Mouse (Mus musculus): ENCODE data around the gene Alkbh4.
"Not testable (repeated sequence)": the region's sequence is repeated elsewhere in the genome, so short reads cannot be mapped to it uniquely, and the experiment has no call there.

The Alkbh4 gene

DNA sequence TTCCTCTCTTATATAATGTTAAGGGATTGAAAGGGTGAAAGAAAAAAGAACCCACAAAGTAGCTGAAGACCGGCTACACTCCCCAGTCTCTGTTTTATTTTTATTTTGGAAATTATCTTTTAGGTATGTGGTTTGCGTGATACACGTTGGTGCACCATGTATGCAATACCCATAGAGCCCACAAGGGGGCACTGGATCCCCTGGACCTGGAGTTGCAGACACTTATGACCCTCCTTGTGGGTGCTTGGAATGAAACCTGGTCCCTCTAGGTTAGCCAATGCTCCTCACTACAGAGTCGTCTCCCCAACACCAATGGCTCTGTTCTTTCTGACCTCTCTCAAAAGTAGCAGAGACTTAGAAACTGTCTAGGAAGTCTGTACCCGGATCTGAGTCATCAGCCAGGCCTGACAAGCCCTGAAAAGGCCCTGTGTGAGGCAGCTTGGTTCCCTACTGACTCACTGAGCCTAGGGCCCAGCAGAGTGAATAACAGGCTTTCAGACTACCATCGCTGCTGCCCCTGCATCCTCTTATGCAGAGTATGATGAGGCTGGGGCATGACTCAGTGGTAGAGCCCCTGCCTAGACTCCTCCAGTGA, 7.3 kb downstream of the Alkbh4 start:
- no peak for DNase-seq

DNA sequence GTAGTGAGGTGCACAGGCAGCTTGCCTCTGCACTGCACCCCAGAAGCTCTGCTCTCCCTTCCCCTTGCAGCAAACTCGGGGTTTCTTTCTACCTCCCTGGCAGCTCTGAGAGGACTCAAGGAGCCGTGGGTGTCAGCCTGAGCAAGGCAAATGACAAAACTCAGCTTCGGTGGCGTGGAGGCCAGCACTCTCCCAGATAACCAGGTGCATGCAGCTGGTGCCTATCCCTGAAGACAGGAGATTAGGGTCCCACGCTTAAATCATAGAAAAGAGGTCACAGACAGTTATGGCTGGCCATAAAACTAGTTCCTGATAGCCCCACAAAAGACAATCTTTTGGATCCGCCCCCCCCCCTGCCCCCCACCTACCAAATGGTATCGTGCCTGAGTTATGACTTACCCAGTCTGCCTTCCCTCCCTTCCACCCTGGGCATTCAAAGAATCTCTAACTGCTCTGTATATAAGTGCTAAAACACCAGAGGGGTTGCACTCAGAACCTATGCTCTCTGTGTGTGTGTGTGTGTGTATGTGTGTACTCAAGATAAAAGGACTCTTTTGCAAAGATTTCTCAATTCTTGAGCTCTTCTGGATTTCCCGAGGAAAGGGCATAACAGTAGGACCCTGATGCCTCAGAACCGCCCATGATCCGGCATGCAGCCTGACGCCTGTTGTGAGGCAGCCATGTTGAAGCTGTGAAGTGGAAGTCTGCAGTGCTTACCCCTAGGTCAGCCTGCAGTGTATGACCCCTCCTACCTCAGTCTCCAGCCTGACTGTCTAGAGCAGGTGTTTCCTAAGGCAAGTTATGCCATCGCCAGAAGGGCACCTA, 8.9 kb downstream of the Alkbh4 start:
- DNase-seq, result no peak

DNA sequence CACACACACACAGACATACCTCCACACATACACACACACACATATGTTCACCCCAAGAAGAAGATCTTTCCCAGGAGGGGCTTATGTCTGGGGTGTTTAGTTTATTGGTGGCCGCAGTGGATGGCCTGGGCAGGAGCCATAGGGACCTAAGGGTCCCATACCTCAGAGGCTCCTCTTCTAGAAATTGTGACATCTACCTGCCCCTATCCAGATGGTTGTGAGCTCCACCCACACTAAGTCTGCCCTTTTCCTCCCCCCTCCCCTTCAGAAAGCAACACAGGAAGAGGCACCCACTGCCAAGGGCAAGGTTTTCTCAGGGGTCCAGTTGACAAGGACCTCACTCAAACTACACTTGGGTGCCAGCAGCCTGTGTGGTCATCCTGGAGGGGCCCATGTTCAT, 11.0 kb downstream of the Alkbh4 start:
- no peak for DNase-seq

DNA sequence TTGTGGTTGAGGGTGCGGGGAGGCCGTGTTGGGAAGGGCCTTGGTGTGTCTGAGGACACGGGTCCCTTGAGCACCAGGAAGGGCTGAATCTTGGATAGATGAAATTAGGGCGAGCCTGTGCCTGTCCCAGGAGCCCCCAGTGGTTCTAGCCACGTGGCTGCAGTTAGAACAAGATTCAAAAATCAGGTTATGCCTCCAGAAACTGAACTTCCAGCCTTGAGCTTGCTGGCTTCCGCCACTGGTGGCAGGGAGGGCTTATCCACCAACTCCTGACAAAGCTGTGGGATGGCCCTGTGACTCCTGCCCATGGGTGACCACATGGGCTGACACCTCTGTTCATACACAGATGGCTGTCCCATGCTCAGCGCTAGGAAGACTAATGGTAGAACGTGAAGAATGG, 11.8 kb downstream of the Alkbh4 start:
- DNase-seq, result no peak

DNA sequence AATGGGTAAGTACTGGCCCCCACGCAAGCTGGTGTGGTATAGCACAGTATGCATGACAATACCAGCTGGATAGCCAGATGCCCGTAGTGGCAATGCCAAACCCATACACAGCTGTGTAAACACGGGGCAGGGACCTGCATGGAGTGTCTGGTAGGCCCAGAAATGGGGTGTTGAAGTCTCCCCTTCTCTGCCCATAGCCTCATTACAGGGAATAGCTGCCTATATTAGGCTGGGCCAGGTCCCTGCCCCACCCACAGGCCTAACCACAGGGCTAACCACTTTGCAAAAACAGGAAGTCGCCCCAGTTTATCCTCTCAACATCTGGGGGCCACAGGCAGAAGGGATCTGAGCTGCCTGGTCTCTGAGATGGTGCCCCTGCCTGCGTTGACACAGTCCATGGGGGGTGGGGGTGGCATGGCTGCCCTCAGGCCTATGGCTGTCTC, 13.2 kb downstream of the Alkbh4 start:
- DNase-seq, result not testable (repeated sequence)

DNA sequence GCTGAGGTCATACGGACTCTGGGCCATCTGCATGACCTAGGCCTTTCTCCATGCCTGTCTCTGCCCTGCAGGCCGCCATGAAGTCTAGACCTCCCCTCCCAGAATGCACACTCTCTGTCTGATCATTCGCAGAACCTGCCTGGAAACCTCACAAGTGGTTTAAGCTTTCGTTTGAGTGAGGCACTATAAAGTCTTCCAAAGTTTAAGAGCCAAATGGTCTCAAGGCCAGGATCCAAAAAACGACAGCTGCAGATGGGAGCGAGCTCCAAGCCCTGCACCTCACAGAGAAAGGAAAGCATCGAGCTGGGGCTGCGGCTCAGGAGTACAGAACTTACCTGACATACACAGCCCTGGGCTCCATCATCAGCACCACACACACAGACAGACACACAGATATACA, 16.4 kb downstream of the Alkbh4 start:
- no peak for DNase-seq

DNA sequence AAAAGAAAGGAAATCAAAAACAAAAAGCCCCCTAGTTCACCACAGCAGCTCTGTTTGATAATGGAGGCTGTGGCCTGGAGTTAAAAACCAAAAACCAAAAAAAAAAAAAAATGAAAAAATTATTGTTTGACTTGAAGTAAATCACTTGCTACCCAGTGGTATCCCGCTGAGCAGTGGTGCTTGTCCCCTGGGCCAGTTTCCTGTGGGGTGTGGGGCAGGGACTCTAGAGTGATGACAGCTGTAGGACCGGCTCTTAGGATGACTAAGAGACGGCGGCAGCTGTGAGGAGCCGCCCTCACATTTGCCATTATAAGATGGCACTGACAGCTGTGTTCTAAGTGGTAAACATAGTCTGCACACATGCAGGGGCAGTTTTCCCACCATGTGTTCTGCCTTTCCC, 19.5 kb downstream of the Alkbh4 start:
- DNase-seq, result no peak

DNA sequence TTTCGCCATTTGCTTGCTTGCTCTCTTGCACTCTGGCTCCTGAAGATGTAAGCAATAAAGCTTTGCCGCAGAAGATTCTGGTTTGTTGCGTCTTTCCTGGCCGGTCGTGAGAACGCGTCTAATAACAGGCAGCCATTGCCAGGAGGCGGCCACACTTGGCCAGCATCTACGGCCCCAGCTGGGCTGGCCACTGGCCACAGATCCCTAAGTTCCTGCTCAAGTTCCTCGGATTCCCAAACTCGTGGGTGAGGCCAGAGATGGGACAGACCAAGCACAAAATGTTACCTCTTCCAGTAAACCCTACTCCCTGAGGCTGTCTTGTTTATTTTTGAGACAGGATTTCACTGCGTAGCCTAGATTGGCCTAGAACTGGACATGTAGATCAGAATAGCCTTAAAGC, 24.1 kb downstream of the Alkbh4 start:
- DNase-seq, result not testable (repeated sequence)

DNA sequence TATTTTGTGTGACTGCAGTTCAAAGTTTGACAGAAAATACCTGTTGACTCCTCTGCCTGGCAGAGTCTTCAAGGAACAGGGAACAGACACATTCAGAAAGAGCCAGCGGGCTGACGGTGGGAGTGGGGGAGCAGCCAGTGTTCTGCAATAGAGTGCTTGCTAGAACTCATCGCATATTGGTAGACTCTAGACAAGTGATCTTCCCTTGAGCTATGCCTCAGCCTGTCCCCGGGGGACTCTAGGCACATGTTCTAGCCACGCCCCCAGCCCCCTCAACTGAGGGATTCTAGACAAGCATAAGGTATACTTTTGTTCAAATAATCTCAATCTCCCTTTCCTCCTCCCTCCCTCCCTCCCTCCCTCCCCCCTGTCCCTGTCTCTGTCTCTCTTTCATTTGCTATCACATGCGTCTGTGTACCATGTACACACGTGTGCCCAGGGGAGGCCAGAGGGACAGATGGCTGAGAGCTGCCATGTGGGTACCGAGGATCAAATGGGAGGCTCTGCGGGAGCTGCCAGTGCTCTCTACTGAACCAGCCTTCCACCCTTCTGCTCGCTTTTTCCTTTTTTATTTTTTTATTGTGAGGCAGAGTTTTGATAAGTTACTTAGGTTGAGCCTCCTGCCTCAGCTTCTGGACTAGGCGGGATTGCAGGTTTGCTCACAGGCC, 28.0 kb downstream of the Alkbh4 start:
- DNase-seq, result peak; percentile 46 to 59

DNA sequence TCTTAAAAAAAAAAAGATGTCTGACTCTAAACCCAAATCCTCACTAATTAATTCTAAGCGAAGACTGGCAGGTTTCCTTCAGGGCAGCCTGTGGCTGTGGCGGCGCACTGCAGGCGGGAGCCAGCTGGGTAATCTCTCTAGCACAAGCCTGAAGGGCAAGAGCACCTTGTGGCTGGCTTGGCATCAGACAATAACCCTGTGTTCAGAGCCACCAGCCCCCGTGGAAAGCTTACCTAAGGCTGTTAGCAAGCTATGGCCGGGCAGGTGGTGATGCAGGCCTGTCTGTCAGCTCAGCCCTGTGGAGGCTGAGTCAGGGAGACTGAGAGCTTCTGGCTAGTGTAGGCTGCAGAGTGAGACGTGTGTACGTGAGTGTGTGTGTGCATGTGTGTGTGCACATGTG, 29.3 kb downstream of the Alkbh4 start:
- DNase-seq, result peak; percentile 20 to 27

DNA sequence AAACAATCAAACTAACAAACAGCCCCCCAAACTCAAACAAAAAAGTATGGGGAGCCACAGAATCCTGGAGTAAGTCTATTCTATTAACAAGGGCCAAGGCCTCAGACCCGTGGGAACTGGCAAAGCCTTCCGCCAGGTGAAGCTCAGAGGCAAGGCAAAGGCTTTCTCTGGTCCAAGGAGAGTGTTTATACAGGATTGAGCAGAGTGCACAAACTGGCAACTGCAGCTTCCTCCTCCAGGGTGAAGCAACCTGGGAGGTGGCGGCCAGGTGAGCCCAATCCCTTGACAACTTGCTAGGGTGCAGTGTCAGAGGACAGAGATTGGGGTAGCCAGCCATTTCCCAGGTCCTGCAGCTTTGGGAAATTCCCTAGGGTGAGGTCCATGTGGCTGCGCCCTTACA, 31.4 kb downstream of the Alkbh4 start:
- no peak for DNase-seq

DNA sequence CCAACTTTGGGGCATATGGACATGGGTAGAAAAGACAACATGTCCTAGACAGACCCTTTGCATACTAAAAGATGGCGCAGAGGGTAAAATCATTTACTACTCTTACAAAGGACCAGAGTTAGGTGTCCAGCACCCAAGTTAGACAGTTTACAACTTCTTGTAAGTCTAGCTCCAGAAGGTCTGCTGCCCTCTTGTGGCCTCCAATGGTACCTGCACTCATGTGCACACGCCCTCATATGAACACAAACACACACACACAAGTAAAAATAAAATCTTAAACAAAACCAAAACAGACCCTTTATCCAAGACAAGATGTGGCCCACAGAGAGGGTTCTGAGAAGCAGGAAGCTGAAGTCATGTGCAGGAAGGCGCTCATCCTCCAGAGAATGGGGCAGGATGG, 32.1 kb downstream of the Alkbh4 start:
- no peak for DNase-seq

DNA sequence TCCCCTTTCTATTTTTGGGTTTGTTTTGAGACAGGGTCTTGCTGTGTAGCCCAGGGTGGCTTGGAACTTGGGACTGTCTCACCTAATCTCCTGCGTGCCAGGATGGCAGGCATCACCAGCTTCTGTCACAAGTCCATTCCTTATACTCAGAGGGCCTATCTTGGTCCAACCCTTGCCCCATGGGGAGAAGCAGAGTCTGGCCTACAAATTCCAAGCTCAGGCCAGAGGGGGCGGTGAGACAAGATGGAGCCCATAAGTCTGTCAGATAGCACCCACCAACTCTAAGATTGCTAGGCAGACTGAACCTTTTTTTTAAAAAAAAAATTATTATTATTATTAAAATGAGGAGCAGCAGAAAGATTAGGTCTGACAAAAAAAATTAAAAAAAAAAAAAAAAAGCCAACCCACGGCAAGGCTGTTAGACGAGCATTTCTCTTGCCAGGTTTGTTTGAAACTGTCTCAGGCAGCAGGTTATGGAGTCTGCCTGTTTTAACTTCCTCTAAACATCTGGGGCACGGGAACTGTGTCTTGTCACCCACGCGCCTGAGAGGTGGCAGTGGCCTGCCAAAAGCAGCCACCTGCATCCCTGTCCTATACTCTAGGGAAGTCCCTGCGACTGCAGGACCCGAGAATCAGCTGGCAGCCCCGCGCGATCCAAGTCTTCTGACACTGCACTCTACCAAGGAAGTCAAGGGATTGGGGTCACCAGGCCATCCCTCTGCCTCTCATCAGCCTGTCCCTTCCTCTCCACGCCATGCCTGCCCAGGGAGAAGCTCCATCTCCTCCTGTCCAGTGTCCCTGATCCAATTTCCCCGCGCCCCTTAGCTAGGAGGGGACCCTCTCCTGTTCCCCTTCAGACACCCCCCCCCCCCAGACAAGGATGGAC, 33.9 kb downstream of the Alkbh4 start:
- peak; percentile 40 to 55 for DNase-seq

DNA sequence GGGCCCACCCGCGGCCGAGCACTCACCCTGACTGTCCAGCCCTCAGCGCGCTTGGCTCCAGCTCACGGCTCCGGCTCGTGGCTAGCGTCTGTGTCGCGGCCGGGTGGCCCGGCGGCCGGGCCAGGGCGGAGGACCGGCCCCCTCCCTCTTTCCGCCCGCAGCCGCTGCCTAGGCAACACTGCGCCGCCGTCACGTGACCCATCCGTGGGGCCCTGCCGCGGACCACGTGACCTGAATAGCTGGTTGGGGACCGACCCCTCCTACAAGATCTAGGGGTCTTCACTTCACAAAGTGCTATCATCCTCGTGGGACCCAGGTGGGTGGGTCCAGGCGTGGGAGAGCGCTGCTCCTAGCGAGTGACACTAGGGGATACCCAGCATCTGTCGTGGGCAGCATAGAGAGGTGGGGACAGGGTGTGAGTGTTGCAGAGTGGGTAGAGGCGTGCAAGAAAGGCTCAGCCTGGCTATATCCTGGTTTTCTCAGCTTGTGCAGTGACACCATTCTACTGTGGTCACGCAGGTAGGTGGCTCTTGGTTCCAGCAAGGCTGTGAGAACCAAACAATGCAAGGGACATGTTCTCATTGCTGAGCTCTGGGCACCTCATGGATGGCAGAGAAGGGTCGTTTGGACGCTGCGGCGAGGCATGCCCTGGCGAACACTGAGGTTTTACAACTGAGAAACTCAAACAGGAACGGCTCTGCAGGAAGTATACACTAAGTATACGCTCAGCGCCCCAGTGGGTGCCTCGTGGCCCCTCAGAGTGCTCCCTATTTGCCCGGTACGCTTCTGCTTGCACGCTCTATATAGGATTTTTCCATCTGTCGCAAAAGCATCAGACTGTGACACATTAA, 34.8 kb downstream of the Alkbh4 start, which contains the start of gene Orai2:
Gene Orai2, minus strand, starts transcription at position 202 of the 851 bp plus-strand sequence.
- DNase-seq, result peak; percentile 88 to 89

DNA sequence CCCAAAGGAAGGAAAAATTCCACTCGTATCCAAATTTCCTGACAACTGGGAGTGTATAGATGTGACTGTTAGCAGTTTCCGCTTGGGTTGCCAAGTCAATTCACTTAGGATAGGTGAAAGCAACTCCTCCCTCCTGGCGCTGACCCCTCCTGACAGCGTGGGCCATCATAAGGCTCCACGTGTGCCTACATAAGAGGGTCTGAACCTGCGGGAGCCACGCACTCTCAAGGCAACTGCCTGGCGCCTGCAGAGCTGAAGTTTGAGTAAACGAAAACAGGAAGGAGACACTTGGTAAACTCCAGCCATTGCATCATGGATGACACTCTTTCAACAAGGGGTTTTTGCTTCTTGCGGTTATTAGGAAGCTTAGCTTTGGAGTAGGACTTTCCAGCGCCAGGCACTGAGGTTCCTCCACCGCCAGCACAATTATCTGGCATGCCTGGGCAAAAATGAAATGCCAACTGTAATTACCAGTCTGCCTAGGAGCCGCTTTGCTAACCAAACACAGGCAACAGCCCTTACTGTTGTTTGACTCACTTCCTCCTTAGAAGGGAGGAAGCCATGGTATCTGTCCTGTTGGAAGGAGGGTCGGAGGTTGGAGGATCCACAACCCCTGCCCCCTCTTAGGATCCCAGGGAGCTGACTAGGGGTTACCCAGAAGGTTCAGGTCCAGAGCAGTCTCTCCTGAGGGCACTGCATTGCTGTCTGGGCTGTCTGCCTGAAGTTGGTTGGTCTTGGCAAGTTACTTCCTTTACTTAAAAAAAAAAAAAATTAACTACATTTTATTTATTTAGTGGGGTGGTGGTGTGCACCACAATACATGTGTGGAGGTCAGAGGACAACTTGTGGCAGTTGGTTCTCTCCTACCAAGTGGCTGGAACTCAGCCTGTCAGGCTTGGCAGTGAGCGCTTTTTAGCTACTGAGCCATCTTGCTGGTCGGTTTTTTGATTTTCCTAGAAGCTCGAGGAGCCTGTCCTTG, 35.7 kb downstream of the Alkbh4 start:
- no peak for DNase-seq

DNA sequence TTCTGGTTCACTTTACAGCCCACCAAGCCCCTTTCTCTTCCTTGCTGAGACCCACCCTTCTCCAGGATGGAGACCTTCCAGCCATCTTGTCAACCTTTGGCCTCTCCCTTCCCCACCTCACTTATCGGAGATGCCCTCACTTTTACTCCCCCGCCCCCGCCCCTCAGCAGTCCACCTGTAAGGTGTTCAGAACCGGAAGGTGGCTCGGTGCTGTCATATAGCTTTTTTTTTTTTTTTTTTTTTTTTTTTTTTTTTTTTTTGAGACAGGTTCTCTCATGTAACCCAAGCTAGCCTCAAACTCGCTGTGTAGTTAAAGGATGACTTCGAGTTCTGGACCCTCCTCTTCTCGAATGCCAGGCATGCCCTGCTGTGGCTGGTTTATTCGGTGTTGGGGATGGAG, 37.0 kb downstream of the Alkbh4 start:
- no peak for DNase-seq

DNA sequence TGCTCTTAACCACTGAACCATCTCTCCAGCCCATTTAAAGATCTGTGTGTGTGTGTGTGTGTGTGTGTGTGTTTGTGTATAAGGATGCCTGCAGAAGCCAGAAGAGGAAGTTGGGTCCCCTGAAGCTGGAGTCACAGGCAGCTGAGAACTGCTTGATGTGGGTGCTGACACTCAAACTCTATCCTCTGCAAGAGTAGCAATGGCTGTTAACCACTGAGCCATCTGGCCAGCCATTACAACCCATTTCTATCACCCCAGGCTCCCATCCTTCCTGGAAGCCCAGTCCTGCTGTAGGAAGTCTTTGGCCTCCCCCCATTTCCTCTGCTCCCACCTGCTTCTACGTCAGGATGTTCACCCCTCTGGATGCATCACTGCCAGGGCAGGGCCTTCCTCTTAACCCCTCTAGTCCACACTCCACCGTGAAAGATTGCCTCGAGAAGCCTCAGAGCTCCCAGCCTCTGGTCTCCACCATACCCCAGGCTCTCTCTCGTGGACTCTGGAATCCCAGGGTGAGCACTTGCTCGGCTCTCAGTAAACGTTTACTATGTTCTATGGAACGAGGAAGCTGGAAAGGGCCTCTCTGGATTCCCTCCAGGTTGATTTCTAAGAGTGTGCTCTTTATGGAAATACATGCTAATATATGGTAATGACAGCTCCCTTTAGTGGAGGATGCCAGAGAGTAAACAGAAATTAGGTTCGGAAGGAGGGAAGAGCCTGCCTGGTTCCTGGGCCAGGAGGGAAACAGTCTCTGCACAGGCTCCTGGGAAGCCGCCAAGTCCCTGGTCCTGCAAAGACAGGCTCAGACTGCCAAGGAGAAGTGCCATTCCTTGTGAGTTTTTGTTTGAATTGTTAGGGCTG, 37.9 kb downstream of the Alkbh4 start:
- peak; percentile 71 for DNase-seq

DNA sequence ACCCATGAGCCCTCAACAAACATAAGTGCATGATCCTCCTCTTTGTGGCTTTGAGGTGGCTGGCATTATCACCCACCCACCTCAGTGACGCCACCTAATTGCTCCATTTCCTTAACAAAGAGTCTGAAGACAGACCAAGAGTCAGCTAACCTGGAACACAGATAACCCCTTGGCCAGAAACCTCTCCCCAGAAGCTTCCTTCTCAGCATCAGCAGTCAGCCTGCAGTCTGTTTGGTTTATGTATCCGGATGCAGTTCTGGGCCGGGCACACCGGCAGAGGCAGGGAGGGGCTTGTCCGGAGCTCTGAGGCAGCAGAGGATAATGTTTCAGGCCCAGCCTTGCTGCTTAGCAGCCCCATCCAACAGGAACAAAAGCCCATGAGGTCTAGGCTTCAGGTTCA, 43.6 kb downstream of the Alkbh4 start:
- DNase-seq, result no peak

DNA sequence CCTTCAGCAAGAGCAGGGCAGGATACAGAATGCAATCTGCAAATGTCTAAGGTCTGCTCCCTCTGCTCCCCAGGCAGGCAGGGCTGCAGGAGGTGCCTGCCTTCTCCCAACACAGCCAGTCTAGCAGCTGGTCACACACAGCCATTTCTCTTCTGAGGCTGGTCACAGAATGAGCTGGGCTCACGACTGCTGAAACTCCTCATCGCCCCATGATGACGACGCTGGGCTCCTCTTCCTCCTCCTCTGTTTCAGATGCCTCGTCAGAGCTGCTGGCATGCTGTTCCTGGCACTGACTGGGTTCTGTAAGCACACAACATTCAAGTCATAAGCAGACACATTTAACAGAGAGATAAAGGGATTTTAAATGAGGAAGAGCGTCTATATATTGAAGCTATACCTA, 45.3 kb downstream of the Alkbh4 start:
- DNase-seq, result no peak

DNA sequence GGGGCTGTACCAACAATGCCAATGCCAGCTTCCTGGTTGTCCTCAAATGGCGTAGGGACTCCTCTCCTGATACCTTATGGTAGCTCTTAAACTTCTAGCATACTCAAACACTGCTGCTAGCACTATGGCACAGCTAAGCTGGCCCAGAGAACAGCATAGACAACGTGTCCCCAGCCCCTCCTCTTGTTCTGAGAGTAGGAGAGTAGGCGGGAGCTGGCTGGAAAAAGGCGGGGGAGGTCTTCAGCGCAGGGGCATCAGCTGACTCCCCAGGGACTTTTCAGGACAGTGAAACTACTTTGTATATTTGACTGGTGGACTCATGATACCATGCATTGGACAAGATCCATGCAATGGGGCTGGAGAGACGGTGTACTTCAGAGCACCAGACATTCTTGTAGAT, 46.1 kb downstream of the Alkbh4 start:
- DNase-seq, result no peak

All from cerebellum, adult 18-20 months (tissue).